Mouse (Mus musculus) left cerebral cortex, adult 2 months (tissue): ENCODE measurements around the gene Krtap4-7. TPM values are rescaled to one million over a fixed set of nuclear protein-coding genes. Genes with fewer than 3 reads are reported as not detected.
"Not testable (repeated sequence)": the region's sequence is repeated elsewhere in the genome, so short reads cannot be mapped to it uniquely, and the experiment has no call there.

ENCODE experiments used
- DNase-seq, 2 experiments: peaks; one replicate each; pipeline ENCODE4 v3.0.0; 2021 to 2022; ENCODE audit warnings: low spot score in 2 of 2, mixed read lengths in 1 of 2; ENCODE audit errors: extremely low spot score in 1 of 2
- H3K27ac ChIP-seq: fragments of 200-600 bp; 2 replicates; pipeline ENCODE4 v1.8.1; 2022
- H3K4me3 ChIP-seq: fragments of 200-600 bp; 2 replicates; pipeline ENCODE4 v1.8.1; 2022
- CTCF ChIP-seq: fragments of 200-600 bp; IDR thresholded peaks from 2 replicates; pipeline ENCODE4 v1.8.1; 2022; ENCODE audit warnings: antibody characterized with exemption, mild to moderate bottlenecking, moderate library complexity
- intact Hi-C: fragments of 180-260 bp; cut with DNase I; formaldehyde crosslinking; loops from one replicate; pipeline ENCODE4 v1.15.1; 2025
- total RNA-seq, 2 experiments: library from RNA; stranded (reverse); gene quantifications; 2 replicates each; pipeline ENCODE4 v1.2.3; 2021

The Krtap4-7 gene
- total RNA-seq, 2 experiments from 2014 or later, result not detected

DNA sequence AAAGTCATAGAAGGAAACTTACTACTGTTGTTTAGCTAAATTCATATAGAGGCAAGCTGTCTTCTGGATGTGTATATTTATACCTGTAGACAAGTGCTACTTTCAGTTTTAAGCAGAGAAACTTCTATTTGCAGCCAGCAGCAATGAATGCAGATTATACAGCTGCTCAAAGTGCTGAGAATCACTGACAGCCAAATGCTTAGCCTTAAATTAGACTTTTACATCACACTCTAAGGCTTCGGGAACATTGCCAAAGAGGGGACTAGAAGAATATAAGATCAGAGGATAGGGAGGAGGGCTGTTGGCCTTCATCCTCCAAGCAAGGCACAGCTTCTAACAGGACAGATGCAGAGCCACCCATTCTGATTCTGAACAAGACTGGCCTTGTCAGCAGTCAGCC lies 6.8 kb downstream of the Krtap4-7 start:
- Histone ChIP-seq H3K4me3 (no peak overlapping the region), H3K27ac (no peak overlapping the region)
- no peak for TF ChIP-seq CTCF
- intact Hi-C loops, result no loop called here
- no peak for DNase-seq

- no peak for TF ChIP-seq CTCF
- H3K4me3 ChIP-seq, result no peak within 1 kb of the TSS
- intact Hi-C loops, result loop anchor here (5.0 kb wide), 2 partner anchors 77 to 167 kb away; partner anchors contain the start of genes Gm11939 and Krtap3-2
- no peak for DNase-seq
- H3K27ac ChIP-seq, result no peak within 1 kb of the TSS
Observed at GRCm38 (mm10) chr11:99634653-99635134, 9.2 kb downstream of the Krtap4-7 start, which contains the start of gene Krtap4-2. TSS of gene Krtap4-2 (minus strand) at chr11:99635084.

GRCm38 (mm10) chr11:99633293-99633692 lies 10.6 kb downstream of the Krtap4-7 start:
- intact Hi-C loops, result loop anchor here (5.0 kb wide), 2 partner anchors 76 to 166 kb away; partner anchors contain the start of genes Gm11939 and Krtap3-2
- H3K27ac ChIP-seq, result no peak overlapping the region
- DNase-seq, result no peak
- TF ChIP-seq CTCF, result no peak
- no peak overlapping the region for H3K4me3 ChIP-seq

- H3K27ac ChIP-seq, result no peak overlapping the region
- TF ChIP-seq CTCF, result no peak
- no peak overlapping the region for H3K4me3 ChIP-seq
- intact Hi-C loops, result loop anchor here (5.0 kb wide), 2 partner anchors 74 to 164 kb away; partner anchors contain the start of genes Gm11939 and Krtap3-2
- no peak for DNase-seq
Observed at GRCm38 (mm10) chr11:99630890-99631289, 13.0 kb downstream of the Krtap4-7 start.

DNA sequence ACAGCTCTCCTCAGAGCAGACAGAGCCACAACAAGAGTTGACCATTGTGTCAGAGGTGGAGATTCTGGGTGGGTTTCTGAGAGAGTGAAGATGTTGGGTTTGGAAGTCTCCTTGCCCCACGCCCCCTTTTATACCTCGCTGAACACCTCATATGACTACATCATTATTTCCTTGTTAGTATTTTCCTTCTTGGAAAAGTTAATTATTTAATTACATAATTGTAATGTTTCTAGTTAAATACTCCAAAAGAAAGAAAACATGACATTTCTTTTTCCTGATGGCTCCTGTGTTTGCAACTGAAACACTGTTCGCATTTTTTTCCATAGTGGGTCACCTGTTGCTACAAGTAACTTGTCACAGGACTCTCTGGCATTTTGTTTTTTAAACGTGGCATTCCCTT lies 15.8 kb downstream of the Krtap4-7 start, which contains the start of gene Krtap4-1:
Gene Krtap4-1, minus strand, starts transcription at position 101 of the 400 bp plus-strand sequence.
- intact Hi-C loops, result no loop called here

DNA sequence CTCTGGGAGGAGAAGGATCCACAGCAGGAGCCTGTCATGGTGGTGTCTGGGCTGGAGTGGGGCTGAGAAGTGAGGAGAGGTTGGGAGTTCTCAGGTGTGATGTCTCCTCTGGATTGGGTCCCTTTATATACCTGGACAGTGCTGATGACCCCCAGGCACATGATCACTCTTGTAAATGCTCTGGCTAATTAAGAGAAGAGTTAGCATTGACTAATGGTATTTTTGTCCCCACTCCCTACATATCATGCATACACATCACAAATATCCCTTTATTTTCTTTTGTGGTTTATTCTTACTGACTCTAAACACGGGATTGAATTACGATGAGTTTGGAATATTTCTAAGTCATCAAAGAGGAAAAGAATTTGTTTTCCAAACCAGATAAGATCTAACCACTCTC lies 23.6 kb downstream of the Krtap4-7 start, which contains the start of gene Gm11562:
Gene Gm11562, minus strand, starts transcription at position 101 of the 400 bp plus-strand sequence.
- DNase-seq, result no peak
- H3K4me3 ChIP-seq, result no peak within 1 kb of the TSS
- intact Hi-C loops, result no loop called here
- no peak for TF ChIP-seq CTCF
- no peak within 1 kb of the TSS for H3K27ac ChIP-seq

More for the DNA sequence above, 15.8 kb downstream of the Krtap4-7 start, which contains the start of gene Krtap4-1:
- no peak for TF ChIP-seq CTCF
- Histone ChIP-seq H3K27ac (no peak within 1 kb of the TSS), H3K4me3 (no peak within 1 kb of the TSS)
- no peak for DNase-seq

- DNase-seq, result no peak
- Histone ChIP-seq H3K27ac (no peak within 1 kb of the TSS), H3K4me3 (no peak within 1 kb of the TSS)
- intact Hi-C loops, result no loop called here
- no peak for TF ChIP-seq CTCF
Observed at GRCm38 (mm10) chr11:99614796-99615363, 29.0 kb downstream of the Krtap4-7 start, which contains the start of gene Krtap2-4. TSS of gene Krtap2-4 (minus strand) at chr11:99614846.

- intact Hi-C loops, H3K4me3 ChIP-seq, DNase-seq: not testable (repeated sequence)
- H3K27ac ChIP-seq, result peak within 1 kb of the TSS; percentile 53; the same call in 1 of the 2 replicates
Observed at GRCm38 (mm10) chr11:99610089-99610488, 33.8 kb downstream of the Krtap4-7 start, which contains the start of gene Gm11937. TSS of gene Gm11937 (minus strand) at chr11:99610189.

GRCm38 (mm10) chr11:99609126-99609525 lies 34.8 kb downstream of the Krtap4-7 start:
- no peak for TF ChIP-seq CTCF
- no peak overlapping the region for H3K4me3 ChIP-seq
- no peak overlapping the region; the same call in 1 of the 2 replicates for H3K27ac ChIP-seq
- intact Hi-C loops, result no loop called here
- DNase-seq, result peak; percentile 16 to 32

GRCm38 (mm10) chr11:99603208-99603607 lies 40.7 kb downstream of the Krtap4-7 start, which contains the start of gene Gm11938:
TSS of gene Gm11938 (minus strand) at chr11:99603308.
- intact Hi-C loops, DNase-seq, H3K27ac ChIP-seq, H3K4me3 ChIP-seq: not testable (repeated sequence)

DNA sequence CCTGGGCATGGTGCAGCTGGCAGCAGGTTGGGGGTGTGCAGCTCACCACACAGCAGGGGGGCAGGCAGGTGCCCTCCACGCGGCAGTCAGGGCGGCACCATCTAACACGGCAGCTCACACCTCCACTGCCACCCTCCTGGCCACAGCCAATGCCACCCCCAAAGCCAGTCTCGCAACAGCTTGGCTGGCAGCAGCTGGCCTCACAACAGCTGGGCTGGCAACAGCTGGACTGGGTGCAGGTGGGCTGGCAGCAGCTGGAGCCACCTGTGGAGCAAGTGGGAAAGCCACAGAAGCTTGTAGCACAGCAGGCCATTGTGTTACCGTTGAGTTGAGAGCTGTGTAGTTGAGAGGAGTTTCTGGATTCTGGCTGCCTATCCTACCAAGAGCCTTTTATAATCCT lies 46.1 kb downstream of the Krtap4-7 start, which contains the start of gene Krtap9-3:
Gene Krtap9-3, minus strand, starts transcription at position 364 of the 400 bp plus-strand sequence.
- H3K4me3 ChIP-seq, DNase-seq, H3K27ac ChIP-seq, intact Hi-C loops: not testable (repeated sequence)

Other genes starting within 250 kb of the Krtap4-7 start
- 10 to 100 TPM in 1 of 2 experiments, 1 to 10 TPM in 1; 8.7 to 11.6 TPM for gene Krt12, start 221.8 kb downstream of the Krtap4-7 start, total RNA-seq
- gene Krt20, start 205.9 kb downstream of the Krtap4-7 start, total RNA-seq, result not detected
- gene Krt23, start 151.0 kb downstream of the Krtap4-7 start, total RNA-seq, result not detected
- not detected for gene Krt39, start 122.8 kb downstream of the Krtap4-7 start, total RNA-seq
- gene Krt40, start 100.9 kb downstream of the Krtap4-7 start, total RNA-seq, result not detected
- gene Krtap3-3, start 93.2 kb downstream of the Krtap4-7 start, total RNA-seq, result not detected
- not detected for gene Krtap3-2, start 87.2 kb downstream of the Krtap4-7 start, total RNA-seq
- not detected for gene Gm11939, start 84.6 kb downstream of the Krtap4-7 start, total RNA-seq
- gene Krtap3-1, start 77.5 kb downstream of the Krtap4-7 start, total RNA-seq, result not detected
- gene Krtap1-5, start 63.1 kb downstream of the Krtap4-7 start, total RNA-seq, result not detected
- gene Krtap1-4, start 60.4 kb downstream of the Krtap4-7 start, total RNA-seq, result not detected
- gene Krtap1-3, start 52.8 kb downstream of the Krtap4-7 start, total RNA-seq, result not detected
- gene Krtap9-3, start 46.0 kb downstream of the Krtap4-7 start, total RNA-seq, result not detected
- not detected for gene Gm11938, start 40.8 kb downstream of the Krtap4-7 start, total RNA-seq
- gene Gm11937, start 33.9 kb downstream of the Krtap4-7 start, total RNA-seq, result not detected
- not detected for gene Krtap2-4, start 29.2 kb downstream of the Krtap4-7 start, total RNA-seq
- not detected for gene Gm11562, start 23.7 kb downstream of the Krtap4-7 start, total RNA-seq
- gene Krtap4-1, start 15.9 kb downstream of the Krtap4-7 start, total RNA-seq, result not detected
- gene Krtap4-2, start 9.0 kb downstream of the Krtap4-7 start, total RNA-seq, result not detected
- not detected for gene Gm11555, start 6.1 kb upstream of the Krtap4-7 start, total RNA-seq
- not detected for gene Gm11563, start 14.9 kb upstream of the Krtap4-7 start, total RNA-seq
- not detected for gene Krtap4-6, start 21.9 kb upstream of the Krtap4-7 start, total RNA-seq
- not detected for gene Gm14190, start 46.7 kb upstream of the Krtap4-7 start, total RNA-seq
- gene Gm14180, start 90.2 kb upstream of the Krtap4-7 start, total RNA-seq, result not detected
- gene Gm11595, start 128.8 kb upstream of the Krtap4-7 start, total RNA-seq, result not detected
- not detected for gene Krtap4-8, start 136.6 kb upstream of the Krtap4-7 start, total RNA-seq
- not detected for gene Krtap4-9, start 141.1 kb upstream of the Krtap4-7 start, total RNA-seq
- not detected for gene Gm11596, start 149.4 kb upstream of the Krtap4-7 start, total RNA-seq
- gene Gm11569, start 154.8 kb upstream of the Krtap4-7 start, total RNA-seq, result not detected
- not detected for gene Gm11554, start 160.4 kb upstream of the Krtap4-7 start, total RNA-seq
- gene Krtap4-13, start 165.8 kb upstream of the Krtap4-7 start, total RNA-seq, result not detected
- gene Gm11564, start 171.6 kb upstream of the Krtap4-7 start, total RNA-seq, result not detected
- gene 2300003K06Rik, start 194.0 kb upstream of the Krtap4-7 start, total RNA-seq, result not detected
- gene Krtap4-16, start 207.5 kb upstream of the Krtap4-7 start, total RNA-seq, result not detected
- gene Gm11568, start 213.8 kb upstream of the Krtap4-7 start, total RNA-seq, result not detected
- gene Gm11559, start 220.4 kb upstream of the Krtap4-7 start, total RNA-seq, result not detected
- gene Krtap9-1, start 229.3 kb upstream of the Krtap4-7 start, total RNA-seq, result not detected
- not detected for gene Gm11567, start 235.1 kb upstream of the Krtap4-7 start, total RNA-seq